Mouse (Mus musculus): ENCODE measurements at regions not wholly inside any gene's neighbourhood (a gene's known extent, or its start where the extent isn't known, plus 50 kb on each side); places are given as distances from the start of the nearest gene placed in this dataset.

- DNase-seq (ENCODE audit: low spot score in 2 of 2) = no peak
These were observed 151.2 kb downstream of the Chst1 start for GRCm38 (mm10) chr2:92750672-92751071.

DNA sequence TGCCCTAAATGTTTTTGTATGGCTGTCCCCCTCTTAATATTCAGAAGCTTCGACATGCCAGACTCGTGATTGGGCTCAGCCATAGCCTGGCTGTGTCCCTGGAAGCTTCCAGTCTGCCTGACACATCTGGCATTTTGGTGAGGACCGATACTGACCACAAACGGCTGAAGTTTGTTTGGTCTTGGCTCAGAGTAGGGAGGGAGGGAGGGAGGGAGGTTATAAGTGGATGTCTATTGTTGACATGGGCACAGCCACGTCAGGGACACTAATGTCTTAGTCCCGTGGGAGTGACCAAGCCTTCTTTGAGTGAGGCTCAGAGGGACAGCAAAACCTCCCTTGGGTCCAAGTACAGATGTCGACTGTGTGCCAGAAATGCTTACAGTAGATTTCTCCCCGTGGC, 151.7 kb downstream of the Chst1 start:
- no peak for DNase-seq (ENCODE audit: low spot score in 2 of 2)

DNA sequence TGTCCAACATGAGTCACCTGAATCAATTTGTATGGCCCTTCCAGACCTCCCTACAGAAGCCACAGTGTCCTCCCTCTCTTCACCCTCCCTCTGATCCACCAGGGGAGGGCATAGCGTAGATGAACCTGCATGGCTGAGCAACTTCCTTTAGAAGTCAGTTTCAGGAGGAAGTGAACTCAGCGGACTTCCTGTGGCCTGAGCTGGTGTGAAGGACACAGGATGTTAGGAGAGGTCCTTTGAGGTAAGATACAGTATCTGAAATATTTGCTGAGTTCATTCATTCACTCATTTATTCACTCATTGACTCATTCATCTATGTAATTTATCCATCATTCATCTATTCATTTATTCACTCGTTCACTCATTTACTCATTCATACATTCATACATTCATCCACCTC, 152.6 kb downstream of the Chst1 start:
- no peak for DNase-seq (ENCODE audit: low spot score in 2 of 2)

DNA sequence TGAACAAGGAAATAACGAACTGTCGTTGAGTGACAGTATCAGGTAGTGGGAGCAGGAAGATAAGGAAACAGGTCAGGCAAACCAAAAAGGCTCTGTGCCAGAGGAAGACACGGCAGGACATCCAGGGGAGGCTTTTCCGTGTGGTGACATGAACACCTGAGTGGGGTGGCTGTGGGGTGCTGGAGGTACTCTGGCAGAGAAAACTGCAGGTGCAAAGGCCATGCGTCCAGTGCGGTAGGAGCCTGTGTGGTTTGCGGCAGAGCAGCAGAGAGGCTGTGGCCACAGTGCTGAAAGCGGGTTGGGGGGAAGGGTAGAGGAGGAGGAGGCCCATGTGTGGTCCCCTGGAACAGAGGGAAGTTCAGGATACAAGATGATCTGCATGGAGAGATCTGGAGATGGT, 153.3 kb downstream of the Chst1 start:
- DNase-seq (ENCODE audit: low spot score in 2 of 2) = no peak

DNA sequence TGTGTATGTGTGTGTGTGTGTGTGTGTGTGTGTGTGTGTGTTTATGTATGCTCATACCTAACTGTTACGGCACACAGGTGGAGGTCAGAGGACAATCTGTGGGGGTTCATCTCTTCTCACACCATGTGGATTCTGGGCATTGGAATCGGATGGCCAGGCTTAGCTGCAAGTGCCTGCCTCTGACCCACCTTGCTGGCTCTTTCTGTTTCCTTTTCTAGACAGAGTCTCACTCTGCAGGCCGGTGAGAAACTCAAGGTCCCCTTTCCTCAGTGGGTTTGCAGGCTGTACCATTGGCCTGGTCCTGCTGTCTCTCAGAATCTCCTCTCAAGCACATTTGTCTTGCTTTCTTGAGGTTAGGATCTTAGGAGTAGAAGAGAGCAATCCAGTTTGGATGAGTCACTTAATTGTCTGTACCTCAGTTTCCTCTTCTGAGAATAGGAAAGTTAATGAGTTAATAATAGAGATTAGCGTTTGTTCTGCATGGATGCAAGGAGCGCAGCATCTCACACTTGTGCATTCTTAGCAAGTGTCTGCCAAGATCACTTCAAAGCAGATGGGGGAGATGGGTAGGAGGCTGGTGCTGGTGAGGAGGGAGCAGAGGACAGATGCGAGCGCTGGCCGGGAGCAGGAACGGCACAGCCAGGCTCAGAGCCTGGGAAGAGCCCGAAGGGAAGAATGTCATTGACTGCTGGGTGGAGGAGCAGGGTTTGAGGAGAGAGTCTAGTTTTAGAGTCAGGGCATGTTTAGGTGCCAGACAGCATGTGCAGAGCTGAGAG, 155.2 kb downstream of the Chst1 start:
- DNase-seq (ENCODE audit: low spot score in 2 of 2) = no peak

DNA sequence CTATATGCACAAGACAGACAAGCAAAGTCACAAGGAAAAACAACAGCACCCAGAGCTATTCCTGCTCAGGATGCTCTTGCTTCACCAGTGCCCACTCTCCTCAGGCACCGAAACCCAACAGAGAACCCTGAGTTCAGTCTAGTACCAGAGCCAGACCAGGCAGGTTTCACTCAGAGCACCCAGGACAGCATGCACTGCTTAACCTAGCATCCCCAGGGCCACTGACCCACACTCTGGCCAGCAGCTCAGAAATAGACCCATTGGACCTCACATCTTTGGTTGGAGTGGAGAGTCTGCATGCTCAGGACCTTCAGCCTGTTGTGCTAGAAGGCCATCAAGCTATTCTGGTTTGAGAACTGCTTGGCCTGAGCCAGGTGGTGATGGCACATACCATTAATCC, 157.0 kb downstream of the Chst1 start:
- DNase-seq (ENCODE audit: low spot score in 2 of 2) = no peak

GRCm38 (mm10) chr2:92758775-92759174, 156.1 kb upstream of the Syt13 start:
- DNase-seq (ENCODE audit: low spot score in 2 of 2) = no peak

- DNase-seq (ENCODE audit: low spot score in 2 of 2) = no peak
These were observed 150.8 kb upstream of the Syt13 start for GRCm38 (mm10) chr2:92763881-92764635.

- DNase-seq (ENCODE audit: low spot score in 2 of 2) = no peak
These were observed 147.4 kb upstream of the Syt13 start for GRCm38 (mm10) chr2:92767476-92768005.

GRCm38 (mm10) chr2:92768088-92768487, 146.8 kb upstream of the Syt13 start:
- no peak for DNase-seq (ENCODE audit: low spot score in 2 of 2)

DNA sequence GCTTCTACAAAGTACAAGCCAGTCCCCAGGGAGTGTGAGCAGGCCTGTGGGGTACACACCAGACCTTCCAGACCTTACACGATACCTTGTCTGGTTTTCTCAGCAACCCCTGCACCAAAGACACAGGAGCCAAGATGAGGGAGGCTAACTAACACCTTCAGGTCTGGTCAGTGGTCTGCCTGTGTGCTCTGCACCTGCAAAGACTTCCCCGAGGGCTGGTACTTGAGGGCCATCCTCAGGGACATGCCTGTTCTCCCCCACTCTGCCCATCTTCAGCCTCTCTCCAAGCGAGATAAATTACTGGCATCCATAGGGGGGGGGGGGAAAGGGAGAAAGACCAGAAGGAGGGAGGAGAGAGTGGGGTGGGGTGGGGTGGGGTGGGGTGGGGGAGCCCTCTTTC, 145.8 kb upstream of the Syt13 start:
- DNase-seq (ENCODE audit: low spot score in 2 of 2) = no peak

- peak in 1 of 2 experiments; percentile 40 for DNase-seq (ENCODE audit: low spot score in 2 of 2)
These were observed 144.8 kb upstream of the Syt13 start for GRCm38 (mm10) chr2:92770098-92770497.

DNA sequence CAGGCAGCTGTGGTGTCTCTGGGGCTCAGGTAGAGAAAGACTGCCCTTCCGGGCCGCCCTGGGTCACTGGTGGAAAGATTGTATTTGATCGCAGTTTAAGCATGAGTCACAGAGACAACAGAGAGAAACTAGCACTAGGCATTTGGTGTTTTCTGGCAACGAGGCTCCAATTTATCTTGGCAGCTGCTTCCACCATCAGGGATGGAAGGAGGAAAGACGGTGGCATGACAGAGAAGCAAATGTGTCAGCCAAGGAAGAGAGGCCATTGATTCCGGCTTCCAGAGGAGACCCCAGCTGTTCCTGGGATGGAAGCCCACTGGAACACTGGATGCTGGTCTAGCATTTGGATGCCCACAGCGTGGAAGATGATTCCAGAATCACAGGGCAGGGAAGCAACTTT, 142.3 kb upstream of the Syt13 start:
- DNase-seq (ENCODE audit: low spot score in 2 of 2) = peak in 1 of 2 experiments; percentile 39

DNA sequence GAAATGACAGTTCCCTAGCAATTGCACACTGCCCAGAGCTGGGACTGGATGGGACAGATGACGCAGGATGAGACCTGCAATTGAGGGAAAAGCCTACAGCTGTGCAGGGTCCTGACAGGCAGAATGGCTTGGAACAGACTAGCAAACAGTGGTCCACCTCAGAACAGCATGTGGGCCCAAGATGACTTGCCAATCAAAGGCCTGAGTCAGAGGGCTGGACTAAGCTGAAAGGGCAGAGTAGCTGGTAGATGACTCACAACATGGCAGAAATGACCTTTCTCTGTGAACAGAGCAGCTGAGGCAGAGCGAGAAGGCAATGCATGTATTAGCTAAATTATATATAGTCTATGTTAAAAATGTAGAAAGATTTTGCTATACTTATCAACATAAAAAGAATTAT, 138.4 kb upstream of the Syt13 start:
- no peak for DNase-seq (ENCODE audit: low spot score in 2 of 2)

- no peak for DNase-seq (ENCODE audit: low spot score in 2 of 2)
These were observed 135.8 kb upstream of the Syt13 start for GRCm38 (mm10) chr2:92779101-92779500.

GRCm38 (mm10) chr2:92780021-92780420, 134.9 kb upstream of the Syt13 start:
- DNase-seq (ENCODE audit: low spot score in 2 of 2) = no peak

DNA sequence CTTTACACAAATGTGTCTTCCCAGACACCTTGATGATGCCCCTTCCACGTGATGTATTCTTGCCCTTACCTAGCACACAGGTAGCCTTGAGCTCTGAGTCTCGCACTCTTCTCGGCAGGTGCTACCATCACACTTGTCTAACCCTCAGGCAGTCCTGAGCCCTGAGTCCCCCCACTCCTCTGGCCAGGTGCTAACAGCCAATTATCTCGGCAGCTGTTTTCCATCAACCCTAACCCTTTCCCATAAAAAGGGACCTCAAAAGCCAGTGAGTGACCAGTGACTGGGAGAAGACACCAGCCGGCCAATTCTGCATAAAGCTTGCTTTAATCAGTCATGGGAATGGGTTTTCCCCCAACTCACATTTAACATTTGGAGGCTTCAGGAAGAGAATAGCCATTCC, 133.4 kb upstream of the Syt13 start:
- no peak for DNase-seq (ENCODE audit: low spot score in 2 of 2)

DNA sequence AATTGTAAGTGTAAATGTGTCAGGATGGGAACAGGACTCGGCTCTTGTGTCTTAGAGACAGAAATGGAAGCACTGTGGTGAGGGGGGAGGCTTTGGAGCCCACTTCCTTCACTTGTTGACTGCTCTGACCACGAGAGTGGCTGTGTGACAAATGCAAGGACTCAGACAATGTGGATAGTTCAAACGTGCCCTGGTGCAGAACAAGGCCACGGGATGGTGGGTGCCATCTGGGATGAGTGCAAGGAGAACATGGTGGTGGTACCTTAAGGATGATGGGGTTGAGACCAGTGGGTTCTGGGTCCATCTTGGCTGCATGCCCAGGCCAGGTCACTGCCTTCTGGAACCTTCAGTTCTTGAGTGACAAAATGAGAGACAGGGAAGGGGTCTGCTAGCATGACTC, 132.3 kb upstream of the Syt13 start:
- no peak for DNase-seq (ENCODE audit: low spot score in 2 of 2)

DNA sequence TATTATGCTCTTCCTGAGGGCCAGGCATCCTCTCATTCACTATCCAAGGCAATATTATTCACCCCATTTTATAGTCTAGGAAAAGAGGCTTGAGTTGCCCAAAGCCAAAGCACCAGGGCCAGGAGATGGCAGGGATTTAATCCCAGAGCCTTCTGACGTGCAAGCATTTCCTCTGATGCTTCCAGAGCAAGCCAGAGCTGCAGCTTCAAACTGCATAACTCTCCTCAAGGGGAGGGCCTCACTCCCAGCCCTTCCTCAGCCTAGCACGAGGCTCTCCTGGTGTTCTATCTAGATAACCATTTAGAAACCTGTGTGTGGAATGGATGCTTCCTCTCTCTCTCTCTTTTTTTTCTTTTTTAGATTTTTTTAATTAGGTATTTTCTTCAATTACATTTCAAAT, 130.0 kb upstream of the Syt13 start:
- no peak for DNase-seq (ENCODE audit: low spot score in 2 of 2)

- DNase-seq (ENCODE audit: low spot score in 2 of 2) = no peak
These were observed 126.9 kb upstream of the Syt13 start for GRCm38 (mm10) chr2:92787925-92788410.

DNA sequence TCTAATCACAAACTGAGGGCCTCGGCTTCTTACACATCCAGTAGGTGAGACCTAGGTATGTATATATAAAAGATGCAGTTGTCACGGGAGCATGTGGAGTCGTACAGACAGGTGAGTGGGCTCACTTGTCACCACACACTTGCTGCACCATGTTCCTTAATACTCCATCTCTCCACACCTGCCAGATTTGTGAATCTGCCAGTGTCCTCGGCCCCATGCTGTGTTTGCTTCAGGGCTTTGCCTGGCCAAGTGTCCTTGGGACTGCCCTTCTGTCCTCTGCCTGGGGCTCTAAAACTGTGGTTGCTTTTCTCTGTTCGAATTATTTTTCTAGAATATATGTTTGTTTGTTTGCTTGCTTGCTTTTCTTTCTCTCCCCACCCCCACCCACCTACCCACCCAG, 126.0 kb upstream of the Syt13 start:
- no peak for DNase-seq (ENCODE audit: low spot score in 2 of 2)

DNA sequence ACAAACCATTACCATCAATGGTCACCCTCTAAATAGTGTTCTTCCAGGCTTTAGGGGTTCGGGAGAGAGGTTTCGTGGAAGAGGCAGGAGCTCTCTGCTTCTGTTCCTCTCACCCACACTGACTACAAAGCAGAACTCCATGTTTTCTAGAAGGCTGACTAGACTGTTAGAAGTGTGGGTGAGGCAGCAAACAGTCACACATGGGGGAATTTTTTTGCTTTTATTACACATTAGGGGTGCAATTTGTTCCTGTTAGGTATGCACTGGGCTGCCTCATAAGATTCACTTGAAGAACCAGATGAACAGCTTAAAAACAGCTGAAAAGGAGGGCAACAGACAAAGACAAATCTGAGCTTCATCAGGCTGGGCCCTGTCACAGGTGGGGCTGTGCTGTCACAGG, 124.5 kb upstream of the Syt13 start:
- no peak for DNase-seq (ENCODE audit: low spot score in 2 of 2)

DNA sequence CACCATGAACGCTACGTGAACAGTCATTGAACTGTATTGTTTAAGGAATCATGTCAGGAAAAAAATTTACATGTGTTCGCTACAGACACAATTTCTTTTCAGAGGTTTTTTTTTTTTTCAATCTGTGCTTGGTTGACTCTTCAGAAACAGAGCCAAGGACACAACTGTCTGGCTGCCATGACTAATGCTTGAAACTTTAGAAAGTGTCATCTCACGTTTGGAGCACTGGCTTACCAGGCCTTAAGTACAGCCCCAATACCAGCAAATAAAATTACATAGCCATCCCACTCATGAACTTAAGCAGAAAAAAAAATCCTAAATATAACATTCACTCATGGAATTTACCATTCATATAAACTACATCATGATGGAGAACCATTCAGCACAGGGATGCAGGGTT, 115.1 kb upstream of the Syt13 start:
- no peak for DNase-seq (ENCODE audit: low spot score in 2 of 2)
